Mouse (Mus musculus): ENCODE data around the gene Lrig2.

DNA sequence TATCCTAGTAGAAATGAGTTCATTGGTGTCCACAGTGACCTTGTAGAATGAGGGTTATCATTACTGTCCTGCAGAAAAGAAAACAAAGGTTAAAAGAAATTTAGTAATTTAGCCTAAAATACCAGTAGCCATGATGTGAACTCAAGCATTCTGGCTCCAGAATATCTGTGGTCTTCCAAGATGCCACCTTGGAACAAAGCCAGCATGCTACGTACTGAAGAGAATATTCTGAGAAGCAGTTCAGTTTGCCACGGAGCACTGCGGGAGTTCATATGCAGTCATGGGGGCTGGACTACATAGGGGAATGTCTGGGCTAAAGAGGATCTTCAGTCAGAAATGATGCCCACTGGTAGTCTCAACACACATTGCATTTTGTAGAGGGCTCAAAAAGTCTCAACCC, 67.6 kb downstream of the Lrig2 start:
- TF ChIP-seq POLR2A (IDR thresholded peaks at IDR 0.05; ENCODE audit: extremely low read depth, insufficient read depth, low read length) = no peak
- TF ChIP-seq CTCF (IDR thresholded peaks at IDR 0.05; ENCODE audit: low read depth, low read length) = no peak
